10 mouse cellular contexts compared by ENCODE assay signal in the genomic region with DNA sequence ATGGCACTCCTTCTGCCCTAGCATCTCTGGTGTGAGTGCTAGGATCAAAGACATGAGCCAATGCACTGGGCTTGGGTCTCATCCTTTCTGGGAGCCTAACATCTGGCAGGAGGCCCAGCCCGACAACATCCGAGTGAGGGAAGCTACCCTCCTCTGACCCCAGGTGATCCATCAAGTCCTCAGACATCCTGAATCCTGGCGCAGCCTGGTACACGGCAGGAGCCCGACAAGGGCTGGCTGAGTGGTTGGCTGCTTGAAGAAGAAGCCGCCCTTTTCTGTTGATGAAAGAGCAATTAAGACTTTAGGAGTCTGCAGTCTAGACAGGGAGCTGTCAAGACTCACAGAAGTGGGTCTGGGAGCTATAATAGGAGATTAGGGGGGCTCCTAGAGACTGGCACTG.
DNase-seq lines count a peak whose midpoint lies in the region; ATAC-seq lines count a peak whose summit lies in the region.
"Had no signal": no experiment of that assay in that cellular context is flagged by ENCODE, and none has a peak within 500 bp of the region (broad histone marks: within the 10 kb centered on the region; RNA-seq: fewer than 3 reads in every experiment).

No protein-coding gene starts in this region.

- no peaks in the 10 kb centered on the region for H3K9me3 ChIP-seq in heart, embryonic 13.5 days
- no peaks in the 10 kb centered on the region for H3K9me3 ChIP-seq in hindbrain, embryonic 11.5 days (ENCODE audit: control insufficient read depth, low read length)
- no peaks in the 10 kb centered on the region for H3K9me3 ChIP-seq in midbrain, embryonic 14.5 days (ENCODE audit: control insufficient read depth, low read length)

- H3K27ac ChIP-seq in heart, embryonic 13.5 days (replicated peaks) = 0 out of 2 replicates have a peak overlapping the region, but pooled peaks have one; percentile 0
- peak overlapping the region; percentile 98 for H3K27ac ChIP-seq in hindbrain, embryonic 11.5 days (ENCODE audit: low read depth, low read length)
- peak overlapping the region; percentile 91 for H3K27ac ChIP-seq in midbrain, embryonic 14.5 days (replicated peaks; ENCODE audit: low read depth, low read length)

- WGBS in heart, embryonic 13.5 days = 26% methylated on average over 6 of the region's 6 CpGs
- 14% methylated on average over 6 of the region's 6 CpGs for WGBS in hindbrain, embryonic 11.5 days
- 42% methylated on average over 6 of the region's 6 CpGs for WGBS in midbrain, embryonic 14.5 days

- H3K36me3 ChIP-seq in heart, embryonic 13.5 days = no peaks in the 10 kb centered on the region
- no peaks in the 10 kb centered on the region for H3K36me3 ChIP-seq in hindbrain, embryonic 11.5 days (ENCODE audit: control insufficient read depth, insufficient read depth, low read length)
- no peaks in the 10 kb centered on the region for H3K36me3 ChIP-seq in midbrain, embryonic 14.5 days (ENCODE audit: control insufficient read depth, insufficient read depth, low read length)

- H3K4me3 ChIP-seq in heart, embryonic 13.5 days = no peak overlapping the region
- H3K4me3 ChIP-seq in hindbrain, embryonic 11.5 days (ENCODE audit: low read depth, low read length) = no peak overlapping the region
- H3K4me3 ChIP-seq in midbrain, embryonic 14.5 days (replicated peaks; ENCODE audit: low read depth, low read length) = no peak overlapping the region

- H3K27me3 ChIP-seq in heart, embryonic 13.5 days (replicated peaks) = no peaks in the 10 kb centered on the region
- H3K27me3 ChIP-seq in hindbrain, embryonic 11.5 days (ENCODE audit: control insufficient read depth, insufficient read depth, low read length) = no peaks in the 10 kb centered on the region
- H3K27me3 ChIP-seq in midbrain, embryonic 14.5 days (ENCODE audit: control insufficient read depth, insufficient read depth, low read length) = no peaks in the 10 kb centered on the region

- ATAC-seq in heart, embryonic 13.5 days (ENCODE audit: extremely low read depth, insufficient number of reproducible peaks, low FRiP score, low TSS enrichment) = no peak
- no peak for ATAC-seq in hindbrain, embryonic 11.5 days (ENCODE audit: low FRiP score)
- ATAC-seq in midbrain, embryonic 14.5 days (ENCODE audit: low FRiP score, low TSS enrichment) = no peak
- ATAC-seq: intestine, postnatal 0 days had no signal

- H3K4me2 ChIP-seq in heart, embryonic 13.5 days = no peak overlapping the region
- H3K4me2 ChIP-seq in hindbrain, embryonic 11.5 days (replicated peaks; ENCODE audit: low read depth, low read length) = no peak overlapping the region
- H3K4me2 ChIP-seq in midbrain, embryonic 14.5 days (ENCODE audit: low read length) = no peak overlapping the region

- H3K9ac ChIP-seq in heart, embryonic 13.5 days = no peak overlapping the region
- H3K9ac ChIP-seq in hindbrain, embryonic 11.5 days (ENCODE audit: low read depth, low read length) = no peak overlapping the region
- H3K9ac ChIP-seq in midbrain, embryonic 14.5 days (replicated peaks; ENCODE audit: low read length) = no peak overlapping the region

- intact Hi-C loops in heart, postnatal 36 days (cut with DNase I) = no loop called here
- intact Hi-C loops in gastrocnemius, postnatal 36 days (cut with DNase I) = loop anchor here (5.0 kb wide), 1 partner anchor 48 kb away; no protein-coding TSS in a partner anchor

- H3K4me1 ChIP-seq in heart, embryonic 13.5 days = peaks cover 60% of the 10 kb centered on the region
- peaks cover 21% of the 10 kb centered on the region for H3K4me1 ChIP-seq in hindbrain, embryonic 11.5 days (replicated peaks; ENCODE audit: control insufficient read depth, insufficient read depth, low read length)
- peaks cover 58% of the 10 kb centered on the region for H3K4me1 ChIP-seq in midbrain, embryonic 14.5 days (ENCODE audit: control insufficient read depth, insufficient read depth, low read length)

- DNase-seq in heart, postnatal 36 days = no peak
- DNase-seq in embryo, embryonic 10.5 days (ENCODE audit: low spot score) = peak; percentile 77
- DNase-seq in hindbrain, embryonic 11.5 days (ENCODE audit: low spot score) = peak; percentile 34
- no peak for DNase-seq in midbrain, embryonic 14.5 days
- no peak for DNase-seq in spleen, postnatal 4 days (ENCODE audit: low spot score in 2 of 2)
- no peak for DNase-seq in Muller cell, postnatal 12 days (ENCODE audit: inconsistent ontology term)
- no peak for DNase-seq in gastrocnemius, postnatal 36 days
- DNase-seq: cerebellum, postnatal 14 days had no signal

Comparison
In these comparisons a context has a peak if more than half of its experiments do, and no peak if none do; other contexts are left out.
1. H3K27ac ChIP-seq: peak in every context shown above with its lines; median percentile 98 in hindbrain, embryonic 11.5 days; 91 in midbrain, embryonic 14.5 days; 0 in heart, embryonic 13.5 days.
2. DNase-seq: peak in embryo, embryonic 10.5 days (single experiment) and hindbrain, embryonic 11.5 days (single experiment); none in heart, postnatal 36 days (0 of 2), midbrain, embryonic 14.5 days (single experiment), spleen, postnatal 4 days (0 of 2), Muller cell, postnatal 12 days (single experiment) and gastrocnemius, postnatal 36 days (0 of 2).